Mouse (Mus musculus): Measurements from ENCODE around the gene Gm27179.
"Not testable (repeated sequence)": the region's sequence is repeated elsewhere in the genome, so short reads cannot be mapped to it uniquely, and the experiment has no call there.

Gene Gm27179

GRCm38 (mm10) chr14:69473322-69473721 is 39.0 kb downstream of the Gm27179 start:
- not testable (repeated sequence) for DNase-seq (ENCODE audit: low spot score)

- not testable (repeated sequence) for DNase-seq (ENCODE audit: low spot score)
Observed at GRCm38 (mm10) chr14:69470122-69470708, 42.1 kb downstream of the Gm27179 start.

- not testable (repeated sequence) for DNase-seq (ENCODE audit: low spot score)
Observed at GRCm38 (mm10) chr14:69467612-69468366, 44.6 kb downstream of the Gm27179 start.

GRCm38 (mm10) chr14:69464465-69464864 is 47.9 kb downstream of the Gm27179 start:
- DNase-seq (ENCODE audit: low spot score) = not testable (repeated sequence)
